Mouse (Mus musculus) midbrain, embryonic 16.5 days (tissue): ENCODE results near the gene Catsper4. TPM values are rescaled to one million over a fixed set of nuclear protein-coding genes. Genes with fewer than 3 reads are reported as not detected.
A peak's percentile ranks its signal among the peaks of the same experiment; 100 is the strongest.

Experiments used
- ATAC-seq: fragments of 200-750 bp; cut with Nextera tagmentation; 2 replicates; pipeline ENCODE4 v1.8.0; 2017; ENCODE audit warnings: moderate TSS enrichment
- H3K27ac ChIP-seq: fragments of 300-500 bp; sonication (generic); 2 replicates; pipeline ENCODE4 v1.5.1; 2014; ENCODE audit warnings: mild to moderate bottlenecking, low read length, mixed read lengths
- H3K27me3 ChIP-seq: fragments of 300-500 bp; sonication (generic); 2 replicates; pipeline ENCODE4 v1.6.1; 2014; ENCODE audit warnings: low read depth, low read length, mixed read lengths; ENCODE audit not compliant: control insufficient read depth, insufficient read depth
- H3K36me3 ChIP-seq: fragments of 300-500 bp; sonication (generic); 2 replicates; pipeline ENCODE4 v1.6.1; 2014; ENCODE audit warnings: mild to moderate bottlenecking, low read length, moderate library complexity, mixed read lengths; ENCODE audit not compliant: control insufficient read depth, insufficient read depth
- H3K4me1 ChIP-seq: fragments of 300-500 bp; sonication (generic); 2 replicates; pipeline ENCODE4 v1.6.1; 2014; ENCODE audit warnings: mild to moderate bottlenecking, low read length, mixed read lengths; ENCODE audit not compliant: control insufficient read depth, insufficient read depth
- H3K4me2 ChIP-seq: fragments of 300-500 bp; sonication (generic); 2 replicates; pipeline ENCODE4 v1.6.1; 2014; ENCODE audit warnings: mild to moderate bottlenecking, low read length, mixed read lengths
- H3K4me3 ChIP-seq: fragments of 300-500 bp; sonication (generic); 2 replicates; pipeline ENCODE4 v1.5.1; 2014; ENCODE audit warnings: low read depth, mild to moderate bottlenecking, low read length, moderate library complexity, mixed read lengths
- H3K9ac ChIP-seq: fragments of 300-500 bp; sonication (generic); 2 replicates; pipeline ENCODE4 v1.6.1; 2014; ENCODE audit warnings: low read depth, low read length, mixed read lengths
- H3K9me3 ChIP-seq: fragments of 300-500 bp; sonication (generic); replicated peaks from 2 replicates; pipeline ENCODE4 v1.6.1; 2014; ENCODE audit warnings: mild to moderate bottlenecking, low read length, mixed read lengths; ENCODE audit not compliant: control insufficient read depth, poor library complexity, severe bottlenecking
- WGBS: fragments of 180-500 bp; shearing (Covaris S2); extraction: QIAGEN DNeasy Blood & Tissue Kit; methylation state at CpG from one replicate; pipeline ENCODE4 v1.1.7; 2014; 5-methylcytosine and 5-hydroxymethylcytosine counted together
- polyA plus RNA-seq: library from polyadenylated mRNA; unstranded; fragments of >200 nt; fragmentation: Nextera tagmentation; extraction: Ambion mirVana; gene quantifications from 2 replicates; pipeline ENCODE4 v1.2.1, GENCODE M21; 2015

The Catsper4 gene
- polyA plus RNA-seq, 1 experiment from 2014 or later = not detected

DNA sequence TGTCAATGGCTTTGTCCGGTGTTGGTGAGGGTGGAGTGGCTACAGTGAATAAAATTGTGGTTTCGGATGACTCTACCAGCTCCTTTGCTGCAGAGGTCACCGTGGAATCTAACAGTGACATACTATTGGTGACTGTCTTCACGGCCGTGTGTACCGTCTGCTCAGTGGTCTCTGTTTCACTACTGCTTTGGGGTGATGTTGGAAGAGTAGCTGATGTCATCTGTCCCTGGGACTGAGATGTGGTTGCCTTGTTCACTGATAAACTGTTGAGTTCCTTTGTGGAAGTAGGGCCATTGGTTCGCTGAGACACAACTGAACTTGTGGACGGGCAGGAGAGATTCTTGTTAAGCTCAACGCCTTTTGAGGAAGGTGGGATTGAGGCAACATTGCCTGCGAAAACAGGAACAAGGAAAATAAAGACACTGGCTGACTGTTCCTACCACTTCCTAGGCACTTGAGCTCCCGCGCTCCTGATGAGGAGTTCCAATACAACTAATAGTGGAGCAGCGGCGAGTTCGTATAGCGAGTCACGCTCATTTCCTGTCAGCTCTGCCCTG is 23.8 kb downstream of the Catsper4 start:
- Histone ChIP-seq H3K4me2 (no peak overlapping the region), H3K9ac (no peak overlapping the region), H3K9me3 (no peaks in the 10 kb centered on the region), H3K27me3 (no peaks in the 10 kb centered on the region), H3K4me1 (no peaks in the 10 kb centered on the region), H3K27ac (no peak overlapping the region), H3K36me3 (no peaks in the 10 kb centered on the region), H3K4me3 (no peak overlapping the region)
- WGBS = 91% methylated on average over 17 of the region's 17 CpGs
- ATAC-seq = no peak

GRCm38 (mm10) chr4:134202904-134203303 is 24.3 kb downstream of the Catsper4 start, which contains the start of gene Gm7534:
Gene Gm7534 (minus strand): TSS chr4:134203004.
- 93% methylated on average over 4 of the region's 4 CpGs for WGBS
- Histone ChIP-seq H3K9ac (no peak within 1 kb of the TSS), H3K9me3 (no peaks in the 10 kb centered on the region), H3K4me3 (no peak within 1 kb of the TSS), H3K27ac (no peak within 1 kb of the TSS), H3K36me3 (no peaks in the 10 kb centered on the region), H3K27me3 (no peaks in the 10 kb centered on the region), H3K4me1 (no peaks in the 10 kb centered on the region), H3K4me2 (no peak within 1 kb of the TSS)
- ATAC-seq = no peak

- Histone ChIP-seq H3K36me3 (no peaks in the 10 kb centered on the region), H3K4me1 (no peaks in the 10 kb centered on the region), H3K27me3 (no peaks in the 10 kb centered on the region), H3K4me3 (no peak overlapping the region), H3K4me2 (no peak overlapping the region), H3K27ac (no peak overlapping the region), H3K9me3 (no peaks in the 10 kb centered on the region), H3K9ac (no peak overlapping the region)
- ATAC-seq = no peak
- 76% methylated on average over 2 of the region's 2 CpGs for WGBS
Observed at GRCm38 (mm10) chr4:134199371-134199770, 27.8 kb downstream of the Catsper4 start.

DNA sequence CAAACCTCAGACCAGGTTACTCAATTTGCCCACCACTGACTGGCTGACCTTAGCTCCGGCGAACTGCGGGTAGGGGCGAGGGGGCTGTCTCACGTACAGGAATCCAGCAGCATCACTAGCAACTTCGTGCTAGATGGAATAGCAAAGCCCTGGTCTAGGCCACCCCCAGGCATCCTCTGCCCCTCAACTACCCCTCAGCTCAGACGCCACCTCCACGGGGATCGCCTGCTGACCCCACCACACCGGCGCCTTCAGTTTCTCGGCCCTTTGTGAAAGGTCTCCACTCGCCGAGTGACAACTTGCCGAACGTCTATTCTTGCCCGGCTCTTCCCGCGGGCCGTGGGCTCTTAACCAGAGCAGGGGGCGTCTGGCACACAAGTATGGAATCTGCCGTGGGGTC is 40.9 kb downstream of the Catsper4 start:
- ATAC-seq = no peak
- WGBS = under 1% methylated on average over 22 of the region's 22 CpGs

DNA sequence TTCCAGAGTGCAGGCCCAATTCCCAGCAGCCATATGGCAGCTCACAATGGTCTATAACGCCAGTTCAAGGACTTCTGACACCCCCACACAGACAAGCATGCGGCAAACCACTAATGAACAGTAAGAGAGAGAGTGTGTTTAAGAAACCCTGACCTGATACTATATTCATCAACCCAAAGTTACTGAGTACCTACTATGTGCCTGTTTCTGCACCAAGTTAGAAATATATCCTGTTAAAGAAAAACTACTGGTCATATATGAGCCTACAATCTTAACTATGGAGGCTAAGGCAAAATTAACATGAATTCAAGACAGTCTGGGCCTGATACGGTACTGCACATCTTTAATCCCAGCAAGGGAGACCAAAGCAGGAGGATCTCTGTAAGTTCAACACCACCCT is 41.6 kb downstream of the Catsper4 start:
- no peak overlapping the region for H3K27ac ChIP-seq
- H3K9ac ChIP-seq = peak overlapping the region; percentile 81
- H3K36me3 ChIP-seq = no peaks in the 10 kb centered on the region
- H3K4me1 ChIP-seq = peaks cover 13% of the 10 kb centered on the region
- H3K9me3 ChIP-seq = no peaks in the 10 kb centered on the region
- H3K27me3 ChIP-seq = no peaks in the 10 kb centered on the region
- peak overlapping the region; percentile 87 for H3K4me2 ChIP-seq
- peak overlapping the region; percentile 69 for H3K4me3 ChIP-seq
- 71% methylated on average over 3 of the region's 3 CpGs for WGBS
- no peak for ATAC-seq

More for the DNA sequence above, 40.9 kb downstream of the Catsper4 start:
- H3K4me2 ChIP-seq = peak overlapping the region; percentile 87
- H3K27ac ChIP-seq = peak overlapping the region; percentile 82
- no peaks in the 10 kb centered on the region for H3K9me3 ChIP-seq
- peak overlapping the region; percentile 81 for H3K9ac ChIP-seq
- no peaks in the 10 kb centered on the region for H3K36me3 ChIP-seq
- peaks cover 13% of the 10 kb centered on the region for H3K4me1 ChIP-seq
- peak overlapping the region; percentile 69 for H3K4me3 ChIP-seq
- no peaks in the 10 kb centered on the region for H3K27me3 ChIP-seq

DNA sequence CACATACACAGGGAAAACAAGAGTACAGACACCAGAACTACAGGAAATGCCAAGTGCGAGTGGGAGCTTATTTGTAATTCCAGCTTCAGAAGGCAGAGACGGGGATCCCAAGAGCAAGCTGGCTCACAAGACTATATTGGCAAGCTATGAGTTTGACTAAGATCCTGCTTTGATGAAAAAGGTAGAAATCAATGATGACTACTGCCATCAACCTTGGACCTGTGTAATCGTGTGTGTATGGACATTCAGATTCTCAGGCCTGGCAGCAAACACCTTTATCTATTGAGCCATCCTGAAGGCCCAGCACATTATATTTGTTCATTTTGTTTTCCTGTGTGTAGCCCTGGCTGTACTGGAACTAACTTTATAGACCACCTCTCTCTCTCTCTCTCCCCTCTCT is 43.5 kb downstream of the Catsper4 start:
- ATAC-seq = no peak
- H3K9ac ChIP-seq = no peak overlapping the region
- no peaks in the 10 kb centered on the region for H3K36me3 ChIP-seq
- 90% methylated on average over 3 of the region's 3 CpGs for WGBS
- H3K27ac ChIP-seq = no peak overlapping the region
- no peak overlapping the region for H3K4me2 ChIP-seq
- H3K27me3 ChIP-seq = no peaks in the 10 kb centered on the region
- H3K4me1 ChIP-seq = peaks cover 13% of the 10 kb centered on the region
- no peaks in the 10 kb centered on the region for H3K9me3 ChIP-seq
- no peak overlapping the region for H3K4me3 ChIP-seq

GRCm38 (mm10) chr4:134181825-134182224 is 45.4 kb downstream of the Catsper4 start:
- Histone ChIP-seq H3K9me3 (no peaks in the 10 kb centered on the region), H3K4me2 (no peak overlapping the region), H3K4me3 (no peak overlapping the region), H3K27ac (no peak overlapping the region), H3K36me3 (no peaks in the 10 kb centered on the region), H3K27me3 (no peaks in the 10 kb centered on the region), H3K9ac (no peak overlapping the region), H3K4me1 (peaks cover 11% of the 10 kb centered on the region)
- no peak for ATAC-seq

GRCm38 (mm10) chr4:134181112-134181511 is 46.1 kb downstream of the Catsper4 start:
- peaks cover 10% of the 10 kb centered on the region for H3K4me1 ChIP-seq
- no peaks in the 10 kb centered on the region for H3K36me3 ChIP-seq
- ATAC-seq = no peak
- no peaks in the 10 kb centered on the region for H3K9me3 ChIP-seq
- H3K27me3 ChIP-seq = no peaks in the 10 kb centered on the region
- no peak overlapping the region for H3K4me2 ChIP-seq
- 95% methylated on average over 1 of the region's 1 CpGs for whole genome bisulfite sequencing
- no peak overlapping the region for H3K9ac ChIP-seq
- no peak overlapping the region for H3K4me3 ChIP-seq
- H3K27ac ChIP-seq = no peak overlapping the region

DNA sequence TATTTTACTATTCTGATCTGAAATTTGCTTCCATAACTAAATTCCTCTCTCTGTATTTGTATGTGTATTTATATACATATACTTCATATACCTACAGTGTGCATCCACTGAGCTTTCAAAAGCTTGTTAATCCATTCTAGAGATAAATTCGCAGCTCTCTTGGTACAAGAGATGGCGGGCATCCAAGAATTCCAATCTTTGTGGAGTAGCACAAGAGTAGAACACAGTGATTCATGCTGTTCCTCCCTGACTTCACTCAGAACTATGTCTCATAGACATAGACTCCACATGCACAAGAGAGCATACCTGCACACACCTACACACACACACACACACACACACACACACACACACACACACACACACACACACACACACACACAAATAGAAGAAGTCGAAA is 54.8 kb downstream of the Catsper4 start:
- Histone ChIP-seq H3K4me1 (no peaks in the 10 kb centered on the region), H3K27me3 (no peaks in the 10 kb centered on the region), H3K4me3 (no peak overlapping the region), H3K36me3 (no peaks in the 10 kb centered on the region), H3K9me3 (no peaks in the 10 kb centered on the region), H3K9ac (no peak overlapping the region), H3K4me2 (no peak overlapping the region), H3K27ac (no peak overlapping the region)
- WGBS = 81% methylated on average over 3 of the region's 3 CpGs
- no peak for ATAC-seq
